Mouse (Mus musculus): ENCODE data around the gene Pam.

- TF ChIP-seq CTCF (IDR thresholded peaks at IDR 0.05; ENCODE audit: borderline replicate concordance, insufficient read depth, low read depth, low read length), result no peak
- no peak for TF ChIP-seq POLR2A (IDR thresholded peaks at IDR 0.05; ENCODE audit: borderline replicate concordance, insufficient read depth, low read length)
Measured at GRCm38 (mm10) chr1:98049756-98050155, 45.7 kb downstream of the Pam start.

All from cerebellum, adult 2 months (tissue).